ENCODE assay signal across 20 mouse cellular contexts in genomic region chr4:57513241-57513933, GRCm38 (mm10). TPM values are rescaled to one million over a fixed set of nuclear protein-coding genes. Genes with fewer than 3 reads are reported as not detected.
"Had no signal": no experiment of that assay in that cellular context is flagged by ENCODE, and none has a peak within 500 bp of the region (broad histone marks: within the 10 kb centered on the region; RNA-seq: fewer than 3 reads in every experiment).

No protein-coding gene starts in this region.

- DNase-seq: kidney, adult 2 months; kidney, postnatal 25 days; layer of hippocampus, adult 9-11 months; liver; right cerebral cortex, postnatal 4 days; thymus, adult 2 months; thymus, postnatal 14 days; thymus, postnatal 4 days had no signal

- H3K27me3 ChIP-seq: limb, embryonic 13.5 days; liver, embryonic 15.5 days; midbrain, embryonic 13.5 days had no signal

- ATAC-seq: intestine, postnatal 0 days; midbrain, embryonic 13.5 days; midbrain, embryonic 16.5 days had no signal

- H3K4me2 ChIP-seq: limb, embryonic 13.5 days; liver, embryonic 15.5 days; lung, embryonic 14.5 days; midbrain, embryonic 13.5 days had no signal

- H3K36me3 ChIP-seq: limb, embryonic 10.5 days; limb, embryonic 13.5 days; liver, embryonic 15.5 days; midbrain, embryonic 13.5 days had no signal

- H3K9ac ChIP-seq: limb, embryonic 13.5 days; liver, embryonic 15.5 days; lung, embryonic 14.5 days; midbrain, embryonic 13.5 days had no signal

- H3K4me3 ChIP-seq: layer of hippocampus, adult 2 months; limb, embryonic 10.5 days; limb, embryonic 13.5 days; liver, embryonic 15.5 days; midbrain, embryonic 13.5 days had no signal

- H3K9me3 ChIP-seq: limb, embryonic 10.5 days; limb, embryonic 13.5 days; liver, embryonic 15.5 days; midbrain, embryonic 13.5 days had no signal

- H3K4me1 ChIP-seq: midbrain, embryonic 13.5 days had no signal

- H3K27ac ChIP-seq: kidney, postnatal 0 days; layer of hippocampus, adult 2 months; limb, embryonic 10.5 days; limb, embryonic 13.5 days; liver, embryonic 15.5 days; macrophage; midbrain, embryonic 13.5 days; stomach, postnatal 0 days had no signal

RNA-seq across cellular contexts. Expression of gene Pakap, which starts 54.6 kb away (rescaled TPM):
- total RNA-seq: megakaryocyte, adult 5-6 weeks had no signal
- polyA plus RNA-seq: macrophage had no signal
